Mouse (Mus musculus): ENCODE measurements at regions not wholly inside any gene's neighbourhood (a gene's known extent, or its start where the extent isn't known, plus 50 kb on each side); places are given as distances from the start of the nearest gene placed in this dataset.
"Not testable (repeated sequence)": the region's sequence is repeated elsewhere in the genome, so short reads cannot be mapped to it uniquely, and the experiment has no call there.

- DNase-seq: no peak
These were observed 237.0 kb upstream of the Gm37988 start for GRCm38 (mm10) chr1:4570730-4571129.

GRCm38 (mm10) chr1:4571299-4572202 lies 236.1 kb upstream of the Gm37988 start:
- peak; percentile 87 for DNase-seq

- no peak for DNase-seq
These were observed 235.4 kb upstream of the Gm37988 start for GRCm38 (mm10) chr1:4572311-4572710.

GRCm38 (mm10) chr1:4574101-4574500 lies 233.6 kb upstream of the Gm37988 start:
- DNase-seq: peak; percentile 10

GRCm38 (mm10) chr1:4576957-4577356 lies 230.7 kb upstream of the Gm37988 start:
- DNase-seq: no peak

- DNase-seq: no peak
These were observed 225.2 kb upstream of the Gm37988 start for GRCm38 (mm10) chr1:4582534-4582933.

- no peak for DNase-seq
These were observed 209.8 kb upstream of the Gm37988 start for GRCm38 (mm10) chr1:4597856-4598255.

- no peak for DNase-seq
These were observed 209.3 kb upstream of the Gm37988 start for GRCm38 (mm10) chr1:4598425-4598824.

- DNase-seq: no peak
These were observed 205.3 kb upstream of the Gm37988 start for GRCm38 (mm10) chr1:4602386-4602785.

GRCm38 (mm10) chr1:4608824-4609223 lies 198.9 kb upstream of the Gm37988 start:
- no peak for DNase-seq

GRCm38 (mm10) chr1:4613305-4613704 lies 194.4 kb upstream of the Gm37988 start:
- DNase-seq: no peak

GRCm38 (mm10) chr1:4615286-4615685 lies 192.4 kb upstream of the Gm37988 start:
- no peak for DNase-seq

- DNase-seq: peak; percentile 7
These were observed 190.2 kb upstream of the Gm37988 start for GRCm38 (mm10) chr1:4617479-4617878.

- peak; percentile 34 for DNase-seq
These were observed 185.3 kb upstream of the Gm37988 start for GRCm38 (mm10) chr1:4622408-4622807.

- DNase-seq: peak; percentile 36
These were observed 184.4 kb upstream of the Gm37988 start for GRCm38 (mm10) chr1:4623268-4623667.

GRCm38 (mm10) chr1:4653937-4654336 lies 153.8 kb upstream of the Gm37988 start:
- peak; percentile 34 for DNase-seq

- DNase-seq: no peak
These were observed 152.4 kb upstream of the Gm37988 start for GRCm38 (mm10) chr1:4655252-4655651.

- no peak for DNase-seq
These were observed 150.8 kb upstream of the Gm37988 start for GRCm38 (mm10) chr1:4656883-4657282.

GRCm38 (mm10) chr1:4660081-4660480 lies 147.6 kb upstream of the Gm37988 start:
- DNase-seq: not testable (repeated sequence)

GRCm38 (mm10) chr1:4660616-4661015 lies 147.1 kb upstream of the Gm37988 start:
- DNase-seq: not testable (repeated sequence)

- no peak for DNase-seq
These were observed 145.9 kb upstream of the Gm37988 start for GRCm38 (mm10) chr1:4661761-4662160.

GRCm38 (mm10) chr1:4669732-4670131 lies 138.0 kb upstream of the Gm37988 start:
- peak; percentile 23 for DNase-seq

GRCm38 (mm10) chr1:4671237-4672019 lies 136.3 kb upstream of the Gm37988 start:
- peak; percentile 26 for DNase-seq

- DNase-seq: no peak
These were observed 135.3 kb upstream of the Gm37988 start for GRCm38 (mm10) chr1:4672344-4672743.

Data from kidney, postnatal 10 days (tissue).